ENCODE assay signal across 9 mouse cellular contexts in genomic region chr1:135452259-135452658, GRCm38 (mm10). TPM values are rescaled to one million over a fixed set of nuclear protein-coding genes. Genes with fewer than 3 reads are reported as not detected.
DNase-seq lines count a peak whose midpoint lies in the region; ATAC-seq lines count a peak whose summit lies in the region.
"Had no signal": no experiment of that assay in that cellular context is flagged by ENCODE, and none has a peak within 500 bp of the region (broad histone marks: within the 10 kb centered on the region; RNA-seq: fewer than 3 reads in every experiment).

No protein-coding gene starts in this region.

- H3K4me1 ChIP-seq in midbrain, embryonic 14.5 days (ENCODE audit: control insufficient read depth, insufficient read depth, low read length): no peaks in the 10 kb centered on the region
- H3K4me1 ChIP-seq in midbrain, embryonic 16.5 days (ENCODE audit: control insufficient read depth, insufficient read depth, low read length): no peaks in the 10 kb centered on the region
- H3K4me1 ChIP-seq: neural tube, embryonic 13.5 days had no signal

- H3K9ac ChIP-seq in midbrain, embryonic 14.5 days (replicated peaks; ENCODE audit: low read length): no peak overlapping the region
- H3K9ac ChIP-seq in midbrain, embryonic 16.5 days (ENCODE audit: low read depth, low read length): no peak overlapping the region
- H3K9ac ChIP-seq: neural tube, embryonic 13.5 days had no signal

- peak; percentile 89 for DNase-seq in heart, adult 11 months
- DNase-seq in heart, adult 9 months (ENCODE audit: low spot score in 2 of 2): no peak
- DNase-seq in midbrain, embryonic 14.5 days: peak; percentile 67
- DNase-seq in mesoderm, embryonic 11.5 days (ENCODE audit: low read depth, low spot score): peak; percentile 26
- no peak for DNase-seq in layer of hippocampus, adult 18-20 months (ENCODE audit: low spot score in 2 of 2)
- no peak for DNase-seq in heart, adult 8-10 months (ENCODE audit: low spot score)

- no peaks in the 10 kb centered on the region for H3K27me3 ChIP-seq in midbrain, embryonic 14.5 days (ENCODE audit: control insufficient read depth, insufficient read depth, low read length)
- H3K27me3 ChIP-seq in midbrain, embryonic 16.5 days (ENCODE audit: control insufficient read depth, insufficient read depth, low read depth, low read length): no peaks in the 10 kb centered on the region
- H3K27me3 ChIP-seq: neural tube, embryonic 13.5 days had no signal

- H3K4me2 ChIP-seq in midbrain, embryonic 14.5 days (ENCODE audit: low read length): no peak overlapping the region
- no peak overlapping the region for H3K4me2 ChIP-seq in midbrain, embryonic 16.5 days (ENCODE audit: low read length)
- H3K4me2 ChIP-seq: neural tube, embryonic 13.5 days had no signal

- no peak overlapping the region for H3K4me3 ChIP-seq in midbrain, embryonic 14.5 days (replicated peaks; ENCODE audit: low read depth, low read length)
- H3K4me3 ChIP-seq in midbrain, embryonic 16.5 days (ENCODE audit: low read depth, low read length): no peak overlapping the region
- H3K4me3 ChIP-seq: neural tube, embryonic 13.5 days had no signal

- no peaks in the 10 kb centered on the region for H3K9me3 ChIP-seq in midbrain, embryonic 14.5 days (ENCODE audit: control insufficient read depth, low read length)
- no peaks in the 10 kb centered on the region for H3K9me3 ChIP-seq in midbrain, embryonic 16.5 days (replicated peaks; ENCODE audit: control insufficient read depth, low read length, poor library complexity, severe bottlenecking)
- H3K9me3 ChIP-seq: neural tube, embryonic 13.5 days had no signal

- H3K36me3 ChIP-seq in midbrain, embryonic 14.5 days (ENCODE audit: control insufficient read depth, insufficient read depth, low read length): peaks cover 90% of the 10 kb centered on the region
- H3K36me3 ChIP-seq in midbrain, embryonic 16.5 days (ENCODE audit: control insufficient read depth, insufficient read depth, low read length): peaks cover 51% of the 10 kb centered on the region

- no peak overlapping the region for H3K27ac ChIP-seq in midbrain, embryonic 14.5 days (replicated peaks; ENCODE audit: low read depth, low read length)
- no peak overlapping the region for H3K27ac ChIP-seq in midbrain, embryonic 16.5 days (ENCODE audit: low read length)
- H3K27ac ChIP-seq: neural tube, embryonic 13.5 days had no signal

- 81% methylated on average over 10 of the region's 10 CpGs for WGBS in midbrain, embryonic 14.5 days
- 75% methylated on average over 10 of the region's 10 CpGs for WGBS in midbrain, embryonic 16.5 days

- ATAC-seq in midbrain, embryonic 14.5 days (ENCODE audit: low FRiP score, low TSS enrichment): no peak
- no peak for ATAC-seq in midbrain, embryonic 16.5 days
- ATAC-seq in common myeloid progenitor, adult 5-6 weeks (replicated peaks; ENCODE audit: low read depth, poor library complexity, severe bottlenecking): peak; percentile 93

RNA-seq across cellular contexts. Expression of gene Ipo9, which starts 22.0 kb away (rescaled TPM):
- polyA plus RNA-seq in midbrain, embryonic 14.5 days (2014; fragmentation: Nextera tagmentation; extraction: Ambion mirVana): 126 and 127 TPM in 2 replicates
- 111 and 112 TPM in 2 replicates for polyA plus RNA-seq in midbrain, embryonic 16.5 days (2015; fragmentation: Nextera tagmentation; extraction: Ambion mirVana)
- 46.0 and 68.1 TPM in 2 replicates for total RNA-seq in common myeloid progenitor, adult 5-6 weeks (2017)
- 100 to 1,000 TPM; 142 to 153 TPM for total RNA-seq in layer of hippocampus, adult 18-20 months (2021)
- 10 to 100 TPM; 27.1 to 34.0 (median 30.1) TPM for total RNA-seq in heart, adult 8-10 months (2022)

Comparison
In these comparisons a context has a peak if more than half of its experiments do, and no peak if none do; other contexts are left out.
1. DNase-seq: peak in heart, adult 11 months (single experiment), midbrain, embryonic 14.5 days (single experiment) and mesoderm, embryonic 11.5 days (single experiment); none in heart, adult 9 months (0 of 2), layer of hippocampus, adult 18-20 months (0 of 2) and heart, adult 8-10 months (single experiment).